Mouse (Mus musculus) liver, postnatal 0 days (tissue): ENCODE results near the gene Qser1.

Source experiments
- CTCF ChIP-seq: sonication (generic); IDR thresholded peaks from 2 replicates; pipeline ENCODE4 v1.5.1; 2016; ENCODE audit warnings: antibody characterized with exemption, low read depth
- EP300 ChIP-seq: IDR thresholded peaks from 2 replicates; pipeline ENCODE4 v1.6.1; 2016; ENCODE audit warnings: antibody characterized with exemption, low read depth, mild to moderate bottlenecking

DNA sequence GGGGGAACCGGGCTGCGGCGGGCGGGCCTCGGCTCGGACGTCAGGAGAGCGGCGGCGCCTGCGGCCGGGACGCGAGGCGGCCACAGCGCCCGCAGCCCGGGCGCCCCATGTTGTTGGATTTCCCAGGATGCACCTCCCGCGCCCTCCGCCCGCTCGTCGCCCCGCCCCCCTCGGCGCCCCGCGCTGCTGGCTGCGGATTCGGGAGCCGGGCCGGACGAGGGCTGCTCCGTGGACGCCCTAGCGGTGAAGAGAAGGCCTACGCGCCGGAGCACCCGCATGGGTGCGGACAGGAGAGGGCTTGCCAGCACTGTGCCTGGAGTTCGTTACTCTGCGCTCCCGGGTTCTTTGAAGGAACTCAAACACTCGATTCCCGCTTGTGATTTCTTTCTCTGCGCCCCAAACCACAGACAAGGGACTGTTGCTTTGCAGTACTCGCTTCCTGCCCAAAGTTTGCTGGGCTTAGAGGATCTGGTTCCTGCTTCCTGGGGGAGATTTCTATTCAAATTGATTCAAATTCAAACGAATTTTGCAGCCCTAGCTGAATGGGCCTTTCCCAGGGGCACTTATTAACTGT, 393 bp upstream of the Qser1 start:
- peak; percentile 65 for TF ChIP-seq CTCF
- no peak for TF ChIP-seq EP300
